Mouse (Mus musculus) kidney, embryonic 16.5 days (tissue): ENCODE results near the gene Mep1a. TPM values are rescaled to one million over a fixed set of nuclear protein-coding genes. Genes with fewer than 3 reads are reported as not detected.

Experiments used
- ATAC-seq: fragments of 200-750 bp; cut with Nextera tagmentation; 2 replicates; pipeline ENCODE4 v1.8.0; 2017; ENCODE audit warnings: moderate TSS enrichment; ENCODE audit not compliant: low FRiP score, low TSS enrichment
- H3K27ac ChIP-seq: fragments of 300-500 bp; sonication (generic); 2 replicates; pipeline ENCODE4 v1.5.1; 2014; ENCODE audit warnings: low read length
- H3K27me3 ChIP-seq: fragments of 300-500 bp; sonication (generic); 2 replicates; pipeline ENCODE4 v1.6.1; 2014; ENCODE audit warnings: low read length, control low read depth, mixed read lengths; ENCODE audit not compliant: insufficient read depth
- H3K36me3 ChIP-seq: fragments of 300-500 bp; sonication (generic); 2 replicates; pipeline ENCODE4 v1.6.1; 2014; ENCODE audit warnings: low read length, control low read depth, mixed read lengths; ENCODE audit not compliant: insufficient read depth
- H3K4me1 ChIP-seq: fragments of 300-500 bp; sonication (generic); 2 replicates; pipeline ENCODE4 v1.6.1; 2014; ENCODE audit warnings: low read length, control low read depth, mixed read lengths; ENCODE audit not compliant: insufficient read depth
- H3K4me2 ChIP-seq: fragments of 300-500 bp; sonication (generic); replicated peaks from 2 replicates; pipeline ENCODE4 v1.6.1; 2014; ENCODE audit warnings: low read depth, low read length
- H3K4me3 ChIP-seq: fragments of 300-500 bp; sonication (generic); 2 replicates; pipeline ENCODE4 v1.5.1; 2014; ENCODE audit warnings: mild to moderate bottlenecking, low read length
- H3K9ac ChIP-seq: fragments of 300-500 bp; sonication (generic); replicated peaks from 2 replicates; pipeline ENCODE4 v1.6.1; 2014; ENCODE audit warnings: low read length
- H3K9me3 ChIP-seq: fragments of 300-500 bp; sonication (generic); 2 replicates; pipeline ENCODE4 v1.6.1; 2016; ENCODE audit warnings: low read length, control low read depth
- WGBS: fragments of 180-500 bp; shearing (Covaris S2); extraction: QIAGEN DNeasy Blood & Tissue Kit; methylation state at CpG from one replicate; pipeline ENCODE4 v1.1.7; 2014; 5-methylcytosine and 5-hydroxymethylcytosine counted together
- polyA plus RNA-seq: library from polyadenylated mRNA; unstranded; fragments of >200 nt; fragmentation: Nextera tagmentation; extraction: Ambion mirVana; gene quantifications from 2 replicates; pipeline ENCODE4 v1.2.1, GENCODE M21; 2015

Mep1a gene
- polyA plus RNA-seq, 1 experiment from 2014 or later: 71.3 TPM

GRCm38 (mm10) chr17:43458598-43458997, 44.0 kb downstream of the Mep1a start:
- Histone ChIP-seq H3K4me1 (peaks cover 23% of the 10 kb centered on the region), H3K36me3 (no peaks in the 10 kb centered on the region), H3K4me3 (no peak overlapping the region), H3K27ac (no peak overlapping the region; the same call in 1 of the 2 replicates), H3K9me3 (no peaks in the 10 kb centered on the region), H3K9ac (peak overlapping the region; percentile 39; the same call in 1 of the 2 replicates), H3K27me3 (no peaks in the 10 kb centered on the region), H3K4me2 (no peak overlapping the region)
- 11% methylated on average over 9 of the region's 9 CpGs for WGBS
- ATAC-seq: 0 out of 2 replicates have a peak, but pooled peaks have one; percentile 20

- 100% methylated on average over 1 of the region's 1 CpGs for WGBS
Measured at GRCm38 (mm10) chr17:43451216-43451615, 51.4 kb downstream of the Mep1a start.

GRCm38 (mm10) chr17:43434485-43434884, 68.1 kb downstream of the Mep1a start:
- WGBS: 70% methylated on average over 8 of the region's 8 CpGs
- no peak for ATAC-seq
- H3K27me3 ChIP-seq: no peaks in the 10 kb centered on the region
- H3K4me1 ChIP-seq: no peaks in the 10 kb centered on the region
- no peak overlapping the region for H3K4me3 ChIP-seq
- no peaks in the 10 kb centered on the region for H3K36me3 ChIP-seq
- no peaks in the 10 kb centered on the region for H3K9me3 ChIP-seq
- H3K27ac ChIP-seq: no peak overlapping the region
- no peak overlapping the region for H3K4me2 ChIP-seq
- H3K9ac ChIP-seq: no peak overlapping the region

More at GRCm38 (mm10) chr17:43451216-43451615, 51.4 kb downstream of the Mep1a start:
- no peak overlapping the region for H3K4me2 ChIP-seq
- H3K27me3 ChIP-seq: no peaks in the 10 kb centered on the region
- H3K4me1 ChIP-seq: no peaks in the 10 kb centered on the region
- no peak for ATAC-seq
- no peak overlapping the region for H3K4me3 ChIP-seq
- H3K9me3 ChIP-seq: no peaks in the 10 kb centered on the region
- no peak overlapping the region for H3K9ac ChIP-seq
- H3K36me3 ChIP-seq: 0 out of 2 replicates have a peak, but pooled peaks cover 4% of the 10 kb centered on the region
- H3K27ac ChIP-seq: no peak overlapping the region

GRCm38 (mm10) chr17:43431692-43432091, 70.9 kb downstream of the Mep1a start:
- 25% methylated on average over 5 of the region's 5 CpGs for WGBS
- ATAC-seq: peak; percentile 42; the same call in 1 of the 2 replicates

More at GRCm38 (mm10) chr17:43431692-43432091, 70.9 kb downstream of the Mep1a start:
- Histone ChIP-seq H3K9me3 (no peaks in the 10 kb centered on the region), H3K9ac (no peak overlapping the region), H3K4me3 (no peak overlapping the region), H3K27ac (no peak overlapping the region), H3K27me3 (no peaks in the 10 kb centered on the region), H3K4me2 (no peak overlapping the region), H3K4me1 (no peaks in the 10 kb centered on the region), H3K36me3 (no peaks in the 10 kb centered on the region)

Other genes starting within 250 kb of the Mep1a start
- 0.54 and 1.2 TPM in 2 replicates for gene Adgrf1, start 232.5 kb downstream of the Mep1a start, polyA plus RNA-seq
- 25.5 and 26.7 TPM in 2 replicates for gene Adgrf5, start 142.4 kb downstream of the Mep1a start, polyA plus RNA-seq
- 0.47 TPM in 1 of 2 replicates, not detected in the other for gene Ankrd66, start 40.8 kb upstream of the Mep1a start, polyA plus RNA-seq
- 75.4 and 76.4 TPM in 2 replicates for gene Pla2g7, start 65.3 kb upstream of the Mep1a start, polyA plus RNA-seq
- gene Tdrd6, start 127.5 kb upstream of the Mep1a start, polyA plus RNA-seq: not detected in 2 replicates
- 18.4 and 20.9 TPM in 2 replicates for gene Slc25a27, start 164.4 kb upstream of the Mep1a start, polyA plus RNA-seq
- gene Cyp39a1, start 164.6 kb upstream of the Mep1a start, polyA plus RNA-seq: 26.4 and 26.9 TPM in 2 replicates